Mouse (Mus musculus) heart, adult 8-10 months (tissue): Measurements from ENCODE around the gene Scn8a. TPM values are rescaled to one million over a fixed set of nuclear protein-coding genes. Genes with fewer than 3 reads are reported as not detected.

ENCODE experiments used
- DNase-seq: peaks from one replicate; pipeline ENCODE4 v3.0.0; 2022; ENCODE audit warnings: low spot score
- total RNA-seq, 4 experiments: library from RNA; stranded (reverse); gene quantifications; 2 replicates each; pipeline ENCODE4 v1.2.4; 2022

Scn8a gene
- total RNA-seq, 4 experiments from 2014 or later = 0.41 to 1.2 (median 0.55) TPM; not detected in 1

DNA sequence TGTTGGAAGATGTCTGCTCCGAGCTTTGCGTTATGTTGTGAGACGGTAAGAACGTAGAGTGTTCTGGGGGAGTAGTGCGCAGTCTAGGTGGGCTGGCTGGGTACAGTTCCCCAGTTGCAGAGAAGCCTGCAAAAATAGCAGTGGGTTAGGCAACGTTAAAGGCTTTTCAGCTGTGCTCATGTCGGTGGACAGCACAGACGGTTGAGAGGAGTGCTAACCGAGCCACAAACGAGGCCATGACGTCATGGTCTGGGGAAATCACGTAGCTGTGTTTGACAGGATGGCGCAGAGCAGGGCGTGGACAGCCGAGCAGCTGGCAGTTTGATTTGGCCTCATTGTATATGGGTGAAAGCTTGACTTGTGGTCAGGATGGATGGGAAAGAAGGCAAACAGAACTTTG lies 9.4 kb downstream of the Scn8a start:
- no peak for DNase-seq

DNA sequence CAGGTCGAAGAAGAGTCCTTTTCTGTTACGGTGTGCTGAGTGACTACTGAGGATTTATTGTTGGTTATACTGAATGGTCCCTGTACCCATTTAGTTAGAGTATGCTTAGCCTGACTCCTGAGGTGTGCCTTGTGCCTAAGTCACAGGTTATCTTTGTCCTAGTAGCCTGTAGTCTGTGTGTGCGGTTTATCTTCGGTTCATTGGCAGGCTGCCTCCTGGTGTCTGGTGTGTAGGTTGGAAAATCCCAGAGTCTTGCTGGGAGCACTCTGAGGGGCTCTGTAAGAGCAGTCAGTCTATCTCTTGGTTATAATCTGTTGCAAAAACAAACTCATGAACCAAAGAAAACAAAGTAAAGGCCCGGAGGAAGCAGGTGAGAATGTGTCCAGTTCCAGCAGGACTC lies 11.7 kb downstream of the Scn8a start:
- DNase-seq = no peak

DNA sequence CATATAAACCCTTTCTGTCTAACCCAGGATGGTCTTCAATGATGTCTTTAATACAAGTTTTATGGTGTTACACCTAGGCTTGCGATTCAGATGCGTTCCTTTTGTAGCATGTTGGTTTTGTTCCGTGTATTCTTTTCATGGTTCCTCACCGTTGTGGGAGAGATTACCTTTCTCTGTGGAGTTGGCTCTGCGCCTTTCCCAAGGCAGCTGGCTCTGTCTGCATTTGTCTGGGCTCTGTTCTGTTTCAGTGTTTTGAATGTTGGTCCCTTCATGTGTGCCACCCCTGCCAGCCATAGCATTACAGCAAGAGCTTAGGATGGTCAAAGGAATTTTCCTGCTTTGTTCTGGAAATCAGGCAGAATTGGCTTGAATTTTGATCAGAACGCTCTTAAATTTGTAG lies 14.8 kb downstream of the Scn8a start:
- no peak for DNase-seq

- no peak for DNase-seq
These were observed 22.3 kb downstream of the Scn8a start for GRCm38 (mm10) chr15:100891962-100892361.

DNA sequence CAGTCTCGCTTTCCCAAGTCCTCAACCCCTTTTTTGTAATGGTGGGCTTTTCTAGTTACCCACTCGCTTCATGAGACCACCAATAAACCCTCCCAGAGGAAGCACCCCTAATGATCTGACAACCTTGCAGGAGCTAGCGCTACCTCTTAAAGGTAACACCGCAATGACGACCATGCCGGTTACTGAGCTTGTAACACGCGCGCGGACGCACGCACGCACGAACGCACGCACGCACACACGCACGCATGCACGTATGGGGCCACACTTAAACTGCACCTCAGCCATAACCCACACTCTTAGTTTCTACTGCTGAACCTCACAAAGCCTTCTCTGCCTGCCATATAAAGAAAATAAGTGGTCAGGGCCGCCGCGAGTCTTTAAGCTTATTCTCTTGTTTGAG lies 26.8 kb downstream of the Scn8a start:
- DNase-seq = no peak

GRCm38 (mm10) chr15:100903811-100904210 lies 34.2 kb downstream of the Scn8a start:
- no peak for DNase-seq

- no peak for DNase-seq
These were observed 35.3 kb downstream of the Scn8a start for GRCm38 (mm10) chr15:100905006-100905405.

DNA sequence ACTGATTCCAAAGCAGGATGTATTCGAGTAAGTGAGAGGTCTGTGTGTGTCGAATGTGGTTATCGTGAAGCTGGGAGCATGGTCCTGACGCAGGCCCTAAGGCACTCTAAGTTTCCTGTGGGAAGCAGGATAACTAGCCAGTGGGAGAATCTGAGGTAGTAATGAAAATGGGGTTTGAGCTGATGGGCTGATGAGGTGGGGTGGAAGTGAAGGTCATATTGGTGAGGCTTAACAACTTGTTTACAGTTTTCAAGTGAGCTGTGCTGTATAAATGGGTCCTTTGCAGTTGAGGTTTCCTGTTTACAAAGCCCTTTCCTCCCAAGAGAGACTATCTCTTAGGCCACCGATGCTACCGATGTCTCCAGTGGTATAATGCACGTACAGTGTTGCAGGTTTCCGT lies 36.1 kb downstream of the Scn8a start:
- DNase-seq = no peak

GRCm38 (mm10) chr15:100908817-100909216 lies 39.2 kb downstream of the Scn8a start:
- no peak for DNase-seq

- no peak for DNase-seq
These were observed 40.1 kb downstream of the Scn8a start for GRCm38 (mm10) chr15:100909734-100910163.

DNA sequence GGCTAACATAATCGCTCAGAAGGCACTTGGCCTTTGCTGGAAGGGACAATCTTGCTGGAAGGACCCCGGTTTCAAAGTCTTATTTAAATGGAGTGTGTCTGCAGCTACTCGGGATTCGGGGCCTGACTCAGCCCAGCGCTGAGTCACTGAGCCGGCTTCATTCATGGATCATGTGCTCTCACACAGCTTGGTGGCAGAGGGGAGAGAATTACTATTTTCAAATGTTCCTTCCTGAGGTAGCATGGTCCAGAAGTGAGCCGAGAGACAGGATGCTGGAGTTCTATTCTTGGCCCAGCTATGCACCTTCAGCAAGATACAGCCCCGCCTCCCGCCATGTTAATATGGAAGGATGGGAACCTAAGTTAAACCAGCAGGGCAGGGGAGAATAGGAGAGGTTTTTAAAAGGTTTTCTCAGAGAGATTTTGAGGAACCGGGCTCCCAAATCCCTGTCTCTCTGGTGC lies 40.8 kb downstream of the Scn8a start:
- DNase-seq = no peak

- DNase-seq = no peak
These were observed 43.1 kb downstream of the Scn8a start for GRCm38 (mm10) chr15:100912676-100913266.

DNA sequence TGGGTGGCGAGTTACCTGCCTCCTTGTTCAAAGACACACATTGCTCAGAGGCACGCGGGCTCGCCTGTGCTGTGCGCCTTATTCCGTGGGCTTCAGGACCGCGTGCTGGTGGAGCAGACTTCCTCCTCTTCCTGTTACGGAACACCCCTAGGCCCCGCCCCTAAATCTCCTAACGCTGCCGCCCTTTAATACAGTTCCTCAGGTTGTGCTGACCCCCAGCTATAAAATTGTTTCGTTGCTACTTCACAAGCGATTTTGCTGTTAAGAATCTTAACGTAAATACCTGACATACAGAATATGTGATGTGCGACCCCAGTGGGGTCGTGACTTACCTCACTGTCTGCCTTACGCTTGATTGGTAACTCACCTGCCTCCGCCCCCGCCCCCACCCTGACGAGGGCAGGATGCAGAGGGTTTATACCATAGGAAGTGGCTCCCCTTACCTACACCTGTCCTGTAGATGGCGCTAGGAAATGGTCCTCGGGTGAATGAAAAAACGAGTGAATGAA lies 45.1 kb downstream of the Scn8a start:
- no peak for DNase-seq

DNA sequence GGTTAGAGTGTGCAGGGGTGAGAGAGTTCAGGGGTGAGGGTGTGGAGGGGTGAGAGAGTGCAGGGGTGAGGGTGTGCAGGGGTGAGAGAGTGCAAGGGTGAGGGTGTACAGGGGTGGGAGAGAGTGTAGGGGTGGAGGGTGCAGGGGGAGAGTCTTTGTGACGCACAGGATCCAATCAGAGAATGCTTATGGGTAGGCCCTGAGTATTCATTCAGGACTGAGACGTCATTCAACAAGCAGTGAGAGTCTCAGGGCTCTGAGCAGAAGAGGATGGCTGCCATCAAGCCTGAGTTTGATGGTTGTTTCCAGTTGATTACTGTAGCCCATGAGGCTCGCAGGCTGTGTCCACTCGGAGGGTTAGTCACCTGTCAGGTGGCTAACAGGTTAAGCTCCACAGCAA lies 48.4 kb downstream of the Scn8a start:
- no peak for DNase-seq

DNA sequence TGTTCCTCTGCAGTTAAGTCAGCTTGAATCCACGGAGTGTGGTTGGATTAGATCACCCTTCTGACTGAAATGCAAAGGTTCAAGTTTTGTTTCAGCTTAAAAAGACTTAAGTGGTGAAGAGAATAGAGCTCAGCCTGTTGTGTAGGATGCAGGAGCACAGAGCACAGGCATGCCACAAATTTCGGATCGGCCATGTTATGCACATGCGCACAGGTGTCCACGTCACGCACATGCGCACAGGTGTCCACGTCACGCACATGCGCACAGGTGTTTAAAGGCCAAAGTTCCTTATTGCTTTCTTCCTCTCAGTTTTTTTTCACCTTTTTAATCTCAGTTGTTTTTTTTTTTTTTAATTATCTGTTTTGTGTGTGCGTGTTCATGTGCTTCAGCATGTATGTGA lies 52.6 kb downstream of the Scn8a start:
- DNase-seq = no peak

DNA sequence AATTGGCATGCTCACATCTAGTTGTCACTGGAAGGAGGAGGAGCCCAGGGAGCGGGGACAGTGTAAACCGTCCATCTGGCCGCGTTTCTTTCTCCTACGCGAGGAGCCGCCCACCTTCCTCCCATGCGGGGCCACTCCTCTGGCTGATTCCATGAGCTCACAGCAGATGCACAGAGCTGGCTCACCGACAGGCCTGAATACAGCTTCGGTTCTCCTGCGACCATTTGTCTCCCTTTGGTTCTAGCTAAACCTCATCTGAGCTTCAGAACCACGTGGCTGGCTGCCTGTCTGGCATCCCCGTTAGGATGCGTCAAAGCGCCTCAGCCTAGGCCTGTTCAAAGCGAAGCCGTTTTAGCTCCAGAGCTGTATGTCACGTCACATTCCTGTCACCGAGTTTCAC lies 53.8 kb downstream of the Scn8a start:
- DNase-seq = peak; percentile 15

- no peak for DNase-seq
These were observed 55.3 kb downstream of the Scn8a start for GRCm38 (mm10) chr15:100924941-100925340.

DNA sequence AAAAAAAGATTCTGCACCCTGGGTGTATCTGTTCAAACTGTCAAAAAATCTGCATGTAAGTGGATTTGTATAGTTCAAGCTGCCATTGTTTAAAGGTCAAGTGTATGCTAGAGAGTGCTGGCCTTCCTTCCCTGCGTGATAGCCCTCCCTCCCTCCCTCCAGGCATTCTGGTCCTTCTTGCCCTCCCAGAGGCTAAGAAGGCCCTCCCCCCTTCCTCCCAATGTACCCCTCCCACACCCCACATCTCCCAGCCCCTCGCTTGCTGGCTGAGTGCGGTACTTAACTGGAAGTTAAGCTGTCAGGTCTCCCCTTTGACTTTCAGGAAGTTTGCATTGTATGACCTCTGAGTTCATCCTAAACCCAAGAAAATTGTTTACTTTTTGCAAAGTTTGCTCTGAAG lies 60.8 kb downstream of the Scn8a start:
- no peak for DNase-seq

GRCm38 (mm10) chr15:100936176-100936575 lies 66.5 kb downstream of the Scn8a start:
- no peak for DNase-seq

- DNase-seq = no peak
These were observed 78.7 kb downstream of the Scn8a start for GRCm38 (mm10) chr15:100948383-100948782.

- no peak for DNase-seq
These were observed 79.5 kb downstream of the Scn8a start for GRCm38 (mm10) chr15:100949169-100949568.

DNA sequence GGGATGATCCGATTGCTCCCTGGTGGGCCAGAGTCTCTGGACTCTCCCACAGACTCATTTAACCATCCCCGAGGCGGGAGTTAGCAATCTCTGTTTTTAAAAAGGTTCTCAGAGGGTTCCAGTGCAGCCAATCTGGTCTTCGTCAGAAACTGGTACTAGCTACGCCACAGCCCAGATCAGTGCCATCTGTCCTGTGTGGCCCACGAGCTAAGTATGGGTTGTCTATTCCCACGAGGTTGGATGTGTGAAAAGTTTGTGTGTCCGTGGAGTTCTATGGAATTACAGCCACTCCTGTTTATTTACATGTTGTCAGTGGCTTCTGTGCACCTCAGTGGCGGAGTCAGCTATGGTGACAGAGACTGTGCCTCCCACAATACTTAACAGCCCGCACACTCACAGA lies 81.8 kb downstream of the Scn8a start:
- no peak for DNase-seq

- DNase-seq = no peak
These were observed 82.6 kb downstream of the Scn8a start for GRCm38 (mm10) chr15:100952292-100952691.

- DNase-seq = no peak
These were observed 83.2 kb downstream of the Scn8a start for GRCm38 (mm10) chr15:100952854-100953253.
